Mouse (Mus musculus): Measurements from ENCODE around the gene Rab26. TPM values are rescaled to one million over a fixed set of nuclear protein-coding genes. Genes with fewer than 3 reads are reported as not detected.

Gene Rab26
- polyA plus RNA-seq, 1 experiment from 2014 or later, result 1.6 TPM

GRCm38 (mm10) chr17:24560301-24561028 is 26.5 kb upstream of the Rab26 start:
- no peak for ATAC-seq (ENCODE audit: low FRiP score, low read depth)
- H3K4me3 ChIP-seq, result no peak overlapping the region
- no peaks in the 10 kb centered on the region for H3K9me3 ChIP-seq
- peaks cover 8% of the 10 kb centered on the region for H3K36me3 ChIP-seq
- no peak overlapping the region for H3K4me2 ChIP-seq (replicated peaks)
- 96% methylated on average over 5 of the region's 5 CpGs for WGBS
- H3K27ac ChIP-seq, result no peak overlapping the region
- no peak overlapping the region for H3K9ac ChIP-seq
- peaks cover 22% of the 10 kb centered on the region for H3K4me1 ChIP-seq
- H3K27me3 ChIP-seq (replicated peaks), result no peaks in the 10 kb centered on the region

GRCm38 (mm10) chr17:24559146-24559545 is 25.1 kb upstream of the Rab26 start:
- Histone ChIP-seq H3K9me3 (no peaks in the 10 kb centered on the region), H3K4me1 (peaks cover 22% of the 10 kb centered on the region), H3K4me3 (no peak overlapping the region), H3K9ac (no peak overlapping the region), H3K27me3 (replicated peaks) (no peaks in the 10 kb centered on the region), H3K4me2 (replicated peaks) (peak overlapping the region; percentile 32), H3K36me3 (no peaks in the 10 kb centered on the region), H3K27ac (peak overlapping the region; percentile 77)
- peak; percentile 48; the same call in 1 of the 2 replicates for ATAC-seq (ENCODE audit: low FRiP score, low read depth)
- WGBS, result 24% methylated on average over 3 of the region's 3 CpGs

- Histone ChIP-seq H3K27ac (peak overlapping the region; percentile 77), H3K9me3 (no peaks in the 10 kb centered on the region), H3K4me1 (peaks cover 22% of the 10 kb centered on the region), H3K27me3 (replicated peaks) (no peaks in the 10 kb centered on the region), H3K9ac (no peak overlapping the region), H3K36me3 (no peaks in the 10 kb centered on the region), H3K4me3 (no peak overlapping the region), H3K4me2 (replicated peaks) (peak overlapping the region; percentile 32)
- WGBS, result 15% methylated on average over 4 of the region's 4 CpGs
- ATAC-seq (ENCODE audit: low FRiP score, low read depth), result peak; percentile 80; the same call in 1 of the 2 replicates
These were observed 24.6 kb upstream of the Rab26 start for GRCm38 (mm10) chr17:24558600-24559099.

DNA sequence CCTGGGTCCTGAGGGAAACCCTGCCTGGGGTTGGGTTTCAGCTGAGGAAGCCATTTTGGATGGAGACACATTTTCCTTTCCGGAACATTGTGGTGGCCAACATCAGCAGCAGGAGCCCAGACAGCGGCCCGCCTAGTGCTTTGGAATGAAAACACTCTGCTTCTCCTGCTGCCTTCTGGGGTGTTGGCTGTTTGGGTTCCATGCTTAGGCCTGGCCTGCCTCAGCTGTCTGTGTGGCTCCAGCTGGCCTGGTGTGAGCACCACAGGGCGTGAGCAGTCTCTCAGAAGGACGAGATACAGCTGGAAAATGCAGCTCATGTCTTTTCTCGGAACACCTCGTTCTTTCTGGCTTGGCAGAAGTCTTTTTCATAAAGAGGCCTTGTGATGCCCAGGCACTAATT is 23.1 kb upstream of the Rab26 start:
- ATAC-seq (ENCODE audit: low FRiP score, low read depth), result no peak
- H3K36me3 ChIP-seq, result no peaks in the 10 kb centered on the region
- H3K4me1 ChIP-seq, result peaks cover 28% of the 10 kb centered on the region
- no peak overlapping the region for H3K4me3 ChIP-seq
- no peaks in the 10 kb centered on the region for H3K9me3 ChIP-seq
- WGBS, result 89% methylated on average over 7 of the region's 7 CpGs
- no peak overlapping the region for H3K27ac ChIP-seq
- H3K4me2 ChIP-seq (replicated peaks), result no peak overlapping the region
- no peaks in the 10 kb centered on the region for H3K27me3 ChIP-seq (replicated peaks)
- no peak overlapping the region for H3K9ac ChIP-seq

- ATAC-seq (ENCODE audit: low FRiP score, low read depth), result no peak
These were observed 17.0 kb upstream of the Rab26 start for GRCm38 (mm10) chr17:24551050-24551444.

DNA sequence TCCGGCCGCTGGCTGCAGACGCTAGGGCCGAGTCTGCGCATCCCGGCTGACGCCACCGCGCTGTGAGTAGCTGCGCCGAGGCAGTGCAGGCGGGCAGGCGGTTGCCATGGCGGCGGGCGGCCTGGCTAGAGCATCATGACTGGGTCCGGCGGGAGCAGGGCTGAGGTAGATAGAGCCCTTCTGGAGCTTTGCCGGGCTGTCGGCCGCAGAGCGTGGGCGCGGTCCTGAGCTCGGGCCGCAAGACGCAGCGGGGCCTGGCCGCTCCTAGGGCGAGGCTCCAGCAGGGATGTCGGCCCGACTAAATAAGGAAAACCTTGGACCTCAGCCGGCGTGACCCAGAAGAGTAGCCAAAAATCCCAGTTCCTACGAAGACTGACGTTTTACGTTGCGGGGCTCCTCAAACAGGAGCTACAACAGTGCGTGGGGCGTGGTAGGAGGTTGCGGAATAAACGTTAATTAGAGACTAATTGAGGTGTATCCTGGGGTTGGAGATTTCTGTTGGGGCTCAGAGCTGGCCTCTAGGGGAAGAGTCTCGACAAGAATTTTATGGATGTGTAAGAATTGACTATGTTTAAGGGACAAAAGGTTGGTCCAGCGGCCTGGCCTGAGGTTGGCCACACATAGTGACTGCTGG is 16.5 kb upstream of the Rab26 start:
- peak overlapping the region; percentile 85 for H3K4me2 ChIP-seq (replicated peaks)
- WGBS, result under 1% methylated on average over 44 of the region's 44 CpGs

More at GRCm38 (mm10) chr17:24551050-24551444, 17.0 kb upstream of the Rab26 start:
- Histone ChIP-seq H3K4me3 (peak overlapping the region; percentile 76), H3K27ac (peak overlapping the region; percentile 96), H3K4me2 (replicated peaks) (peak overlapping the region; percentile 85), H3K4me1 (peaks cover 29% of the 10 kb centered on the region), H3K36me3 (no peaks in the 10 kb centered on the region), H3K27me3 (replicated peaks) (peaks cover 13% of the 10 kb centered on the region), H3K9ac (peak overlapping the region; percentile 94), H3K9me3 (no peaks in the 10 kb centered on the region)
- WGBS, result 52% methylated on average over 3 of the region's 3 CpGs

GRCm38 (mm10) chr17:24549618-24550415 is 15.8 kb upstream of the Rab26 start, which contains the start of gene Pkd1:
Gene Pkd1, plus strand, starts transcription at chr17:24549834.
- Histone ChIP-seq H3K9ac (peak within 1 kb of the TSS; percentile 94), H3K4me3 (peak within 1 kb of the TSS; percentile 76), H3K27ac (peak within 1 kb of the TSS; percentile 96), H3K4me1 (peaks cover 29% of the 10 kb centered on the region), H3K27me3 (replicated peaks) (peaks cover 14% of the 10 kb centered on the region), H3K9me3 (no peaks in the 10 kb centered on the region), H3K36me3 (no peaks in the 10 kb centered on the region), H3K4me2 (replicated peaks) (peak within 1 kb of the TSS; percentile 85)
- peak; percentile 95 for ATAC-seq (ENCODE audit: low FRiP score, low read depth)
- under 1% methylated on average over 72 of the region's 72 CpGs for WGBS

More for the DNA sequence above, 16.5 kb upstream of the Rab26 start:
- Histone ChIP-seq H3K27ac (peak overlapping the region; percentile 96), H3K4me3 (peak overlapping the region; percentile 76), H3K4me1 (peaks cover 29% of the 10 kb centered on the region), H3K36me3 (no peaks in the 10 kb centered on the region), H3K9ac (peak overlapping the region; percentile 94), H3K27me3 (replicated peaks) (peaks cover 13% of the 10 kb centered on the region), H3K9me3 (no peaks in the 10 kb centered on the region)
- ATAC-seq (ENCODE audit: low FRiP score, low read depth), result peak; percentile 88

DNA sequence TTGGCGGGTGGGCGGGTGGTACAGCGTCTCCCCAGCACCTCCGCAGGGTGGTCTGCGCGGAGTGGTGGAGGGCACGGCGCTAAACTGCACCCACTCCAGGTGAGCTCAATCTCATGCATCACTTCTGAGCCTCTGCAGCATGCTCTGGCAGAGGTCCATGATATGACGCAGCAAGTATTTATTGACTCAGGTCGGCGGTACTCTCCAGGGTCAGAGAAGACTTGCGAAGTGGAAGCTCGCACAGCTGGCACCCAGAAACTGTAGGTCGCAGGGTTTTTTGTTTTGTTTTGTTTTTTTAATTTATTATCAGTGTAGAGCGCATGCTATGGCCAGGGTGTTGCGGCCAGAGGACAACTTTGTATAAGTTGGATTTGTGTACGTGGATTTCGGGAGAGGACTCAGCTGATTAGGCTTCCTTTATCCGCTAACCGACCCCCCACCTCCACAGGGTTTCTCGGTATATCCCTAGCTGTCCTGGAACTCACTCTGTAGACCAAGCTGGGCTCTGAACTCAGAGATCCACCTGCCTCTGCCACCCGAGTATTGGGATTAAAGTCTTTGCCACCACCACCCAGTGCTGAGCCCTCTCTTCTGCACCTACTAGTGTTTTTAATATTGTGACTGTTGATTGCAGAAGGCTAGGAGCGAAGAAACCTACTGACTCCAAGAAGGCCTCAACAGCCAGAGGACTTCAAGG is 15.1 kb upstream of the Rab26 start:
- H3K27ac ChIP-seq, result no peak overlapping the region
- peaks cover 34% of the 10 kb centered on the region for H3K4me1 ChIP-seq

DNA sequence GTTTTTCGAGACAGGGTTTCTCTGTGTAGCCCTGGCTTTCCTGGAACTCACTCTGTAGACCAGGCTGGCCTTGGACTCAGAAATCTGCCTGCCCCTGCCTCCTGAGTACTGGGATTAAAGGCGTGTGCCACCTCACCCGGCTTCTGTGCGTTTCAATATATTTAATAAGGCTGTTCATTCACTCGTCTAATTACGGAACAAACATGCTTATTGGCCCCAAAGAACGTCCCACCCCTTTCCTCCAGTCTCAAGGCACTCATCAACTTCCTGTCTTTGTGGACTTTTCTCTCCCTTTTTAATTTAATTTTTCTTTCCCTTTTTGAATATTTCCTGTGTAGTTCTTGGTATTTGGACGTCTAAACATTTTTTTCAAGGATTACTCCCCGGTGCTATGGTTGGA is 14.4 kb upstream of the Rab26 start:
- 41% methylated on average over 9 of the region's 9 CpGs for WGBS

More for the DNA sequence above, 15.1 kb upstream of the Rab26 start:
- Histone ChIP-seq H3K4me3 (peak overlapping the region; percentile 76), H3K9ac (0 out of 2 replicates have a peak overlapping the region, but pooled peaks have one; percentile 6), H3K27me3 (replicated peaks) (peaks cover 17% of the 10 kb centered on the region), H3K4me2 (replicated peaks) (peak overlapping the region; percentile 85), H3K9me3 (no peaks in the 10 kb centered on the region), H3K36me3 (no peaks in the 10 kb centered on the region)
- WGBS, result 5% methylated on average over 23 of the region's 23 CpGs
- peak; percentile 24 for ATAC-seq (ENCODE audit: low FRiP score, low read depth)

DNA sequence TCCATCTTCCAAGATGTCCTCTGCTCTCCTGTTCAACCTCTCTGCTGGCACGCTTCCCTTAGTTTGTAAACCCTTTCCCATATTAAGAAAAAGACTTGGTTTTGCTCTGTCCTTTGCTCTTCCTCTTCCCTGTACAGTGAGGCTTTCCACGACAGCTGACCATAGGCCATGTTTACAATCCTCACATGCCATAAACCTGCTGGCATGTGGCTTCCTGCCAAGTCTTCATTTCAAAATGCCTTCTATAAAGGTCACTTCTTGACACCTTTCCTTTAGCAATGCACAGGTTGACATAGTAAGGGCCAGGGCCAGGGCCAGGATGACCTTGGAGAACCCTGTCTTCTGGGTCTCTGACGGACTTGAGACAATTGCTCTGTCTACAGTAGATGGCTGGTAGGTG is 12.2 kb upstream of the Rab26 start:
- Histone ChIP-seq H3K4me2 (replicated peaks) (no peak overlapping the region), H3K9ac (no peak overlapping the region), H3K27me3 (replicated peaks) (peaks cover 17% of the 10 kb centered on the region), H3K4me3 (no peak overlapping the region), H3K36me3 (no peaks in the 10 kb centered on the region), H3K4me1 (peaks cover 19% of the 10 kb centered on the region), H3K27ac (no peak overlapping the region), H3K9me3 (no peaks in the 10 kb centered on the region)
- no peak for ATAC-seq (ENCODE audit: low FRiP score, low read depth)
- WGBS, result 87% methylated on average over 3 of the region's 3 CpGs

More for the DNA sequence above, 14.4 kb upstream of the Rab26 start:
- no peak overlapping the region for H3K27ac ChIP-seq
- H3K4me2 ChIP-seq (replicated peaks), result peak overlapping the region; percentile 85
- no peaks in the 10 kb centered on the region for H3K9me3 ChIP-seq
- no peak overlapping the region for H3K4me3 ChIP-seq
- H3K9ac ChIP-seq, result no peak overlapping the region
- peaks cover 34% of the 10 kb centered on the region for H3K4me1 ChIP-seq
- no peaks in the 10 kb centered on the region for H3K36me3 ChIP-seq
- ATAC-seq (ENCODE audit: low FRiP score, low read depth), result no peak
- peaks cover 17% of the 10 kb centered on the region for H3K27me3 ChIP-seq (replicated peaks)

DNA sequence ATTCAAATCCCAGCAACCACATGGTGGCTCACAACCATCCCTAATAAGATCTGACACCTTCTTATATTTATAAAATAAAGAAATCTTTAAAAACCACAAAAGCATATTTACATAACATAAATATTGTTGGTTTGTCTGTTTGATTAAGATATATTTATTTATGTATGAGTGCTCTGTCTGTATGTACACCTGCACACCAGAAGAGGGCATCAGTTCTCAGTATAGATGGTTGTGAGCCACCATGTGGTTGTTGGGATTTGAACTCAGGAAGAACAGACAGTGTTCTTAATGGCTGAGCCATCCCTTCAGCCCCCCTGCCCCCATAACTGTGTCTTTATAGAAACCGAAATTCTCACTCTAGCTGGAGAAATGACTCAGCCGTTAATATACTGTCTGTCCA is 11.2 kb upstream of the Rab26 start:
- Histone ChIP-seq H3K27me3 (replicated peaks) (peaks cover 17% of the 10 kb centered on the region), H3K4me3 (no peak overlapping the region), H3K9ac (no peak overlapping the region), H3K36me3 (no peaks in the 10 kb centered on the region), H3K27ac (no peak overlapping the region), H3K4me2 (replicated peaks) (no peak overlapping the region), H3K4me1 (peaks cover 12% of the 10 kb centered on the region; the same call in 1 of the 2 replicates), H3K9me3 (no peaks in the 10 kb centered on the region)
- WGBS, result 89% methylated on average over 2 of the region's 2 CpGs
- ATAC-seq (ENCODE audit: low FRiP score, low read depth), result no peak
